Mouse (Mus musculus): ENCODE results near the gene Gm10912.
"Not testable (repeated sequence)": the region's sequence is repeated elsewhere in the genome, so short reads cannot be mapped to it uniquely, and the experiment has no call there.

Gene Gm10912

DNA sequence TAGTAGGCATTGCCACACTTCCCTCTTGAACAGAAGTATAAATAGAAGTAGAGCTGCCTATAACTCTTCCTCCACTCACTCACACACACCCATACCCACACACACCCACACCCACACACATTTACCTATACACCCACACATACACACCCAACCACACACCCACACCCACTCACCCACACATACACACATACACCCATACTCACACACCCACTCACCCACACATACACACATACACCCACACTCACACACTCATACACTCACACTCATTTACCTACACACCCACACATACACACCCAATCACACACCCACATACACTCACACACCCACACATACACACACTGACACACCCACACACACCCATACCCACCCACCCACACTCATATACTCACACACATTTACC lies 16.8 kb downstream of the Gm10912 start:
- Histone ChIP-seq H3K4me1 (replicated peaks; ENCODE audit: low read depth, low read length) (no peaks in the 10 kb centered on the region), H3K27me3 (ENCODE audit: insufficient read depth, low read length) (no peaks in the 10 kb centered on the region), H3K4me3 (replicated peaks; ENCODE audit: low read length) (no peak overlapping the region), H3K9me3 (ENCODE audit: low read length) (no peaks in the 10 kb centered on the region), H3K36me3 (ENCODE audit: insufficient read depth, low read length) (no peaks in the 10 kb centered on the region)
- TF ChIP-seq NANOG (IDR thresholded peaks at IDR 0.05; ENCODE audit: borderline replicate concordance, low read length), result no peak
- TF ChIP-seq POU5F1 (IDR thresholded peaks at IDR 0.05; ENCODE audit: borderline replicate concordance, low read length), result no peak
- no peak for TF ChIP-seq CTCF (conservative IDR thresholded peaks at IDR 0.05; ENCODE audit: low read length)

GRCm38 (mm10) chr2:104084027-104084426 lies 18.4 kb downstream of the Gm10912 start:
- H3K36me3 ChIP-seq (ENCODE audit: insufficient read depth, low read length); H3K4me1 ChIP-seq (replicated peaks; ENCODE audit: low read depth, low read length); H3K9me3 ChIP-seq (ENCODE audit: low read length); H3K27me3 ChIP-seq (ENCODE audit: insufficient read depth, low read length); H3K4me3 ChIP-seq (replicated peaks; ENCODE audit: low read length): not testable (repeated sequence)

GRCm38 (mm10) chr2:104087562-104087961 lies 21.9 kb downstream of the Gm10912 start:
- not testable (repeated sequence) for H3K27me3 ChIP-seq (ENCODE audit: insufficient read depth, low read length); H3K4me1 ChIP-seq (replicated peaks; ENCODE audit: low read depth, low read length); H3K36me3 ChIP-seq (ENCODE audit: insufficient read depth, low read length); H3K4me3 ChIP-seq (replicated peaks; ENCODE audit: low read length)
- peaks cover 16% of the 10 kb centered on the region for H3K9me3 ChIP-seq (ENCODE audit: low read length)

- H3K27me3 ChIP-seq (ENCODE audit: insufficient read depth, low read length), result no peaks in the 10 kb centered on the region
- TF ChIP-seq NANOG (IDR thresholded peaks at IDR 0.05; ENCODE audit: borderline replicate concordance, low read length), result no peak
- TF ChIP-seq CTCF (conservative IDR thresholded peaks at IDR 0.05; ENCODE audit: low read length), result no peak
- TF ChIP-seq POU5F1 (IDR thresholded peaks at IDR 0.05; ENCODE audit: borderline replicate concordance, low read length), result no peak
- peaks cover 25% of the 10 kb centered on the region for H3K9me3 ChIP-seq (ENCODE audit: low read length)
- H3K4me3 ChIP-seq (replicated peaks; ENCODE audit: low read length), result no peak overlapping the region
- peaks cover 12% of the 10 kb centered on the region for H3K4me1 ChIP-seq (replicated peaks; ENCODE audit: low read depth, low read length)
- peaks cover 8% of the 10 kb centered on the region; the same call in 1 of the 2 replicates for H3K36me3 ChIP-seq (ENCODE audit: insufficient read depth, low read length)
These were observed 27.7 kb downstream of the Gm10912 start for GRCm38 (mm10) chr2:104093305-104093704.

GRCm38 (mm10) chr2:104095741-104096213 lies 30.2 kb downstream of the Gm10912 start, which contains the start of gene Cd59a:
Gene Cd59a, plus strand, starts transcription at chr2:104095801.
- Histone ChIP-seq H3K4me1 (replicated peaks; ENCODE audit: low read depth, low read length) (peaks cover 32% of the 10 kb centered on the region), H3K27me3 (ENCODE audit: insufficient read depth, low read length) (no peaks in the 10 kb centered on the region), H3K36me3 (ENCODE audit: insufficient read depth, low read length) (peaks cover 8% of the 10 kb centered on the region; the same call in 1 of the 2 replicates), H3K9me3 (ENCODE audit: low read length) (peaks cover 19% of the 10 kb centered on the region), H3K4me3 (replicated peaks; ENCODE audit: low read length) (peak within 1 kb of the TSS; percentile 74)
- no peak for TF ChIP-seq CTCF (conservative IDR thresholded peaks at IDR 0.05; ENCODE audit: low read length)
- no peak for TF ChIP-seq POU5F1 (IDR thresholded peaks at IDR 0.05; ENCODE audit: borderline replicate concordance, low read length)
- no peak for TF ChIP-seq NANOG (IDR thresholded peaks at IDR 0.05; ENCODE audit: borderline replicate concordance, low read length)

- no peak for TF ChIP-seq NANOG (IDR thresholded peaks at IDR 0.05; ENCODE audit: borderline replicate concordance, low read length)
- TF ChIP-seq CTCF (conservative IDR thresholded peaks at IDR 0.05; ENCODE audit: low read length), result no peak
- TF ChIP-seq POU5F1 (IDR thresholded peaks at IDR 0.05; ENCODE audit: borderline replicate concordance, low read length), result no peak
- Histone ChIP-seq H3K9me3 (ENCODE audit: low read length) (peaks cover 19% of the 10 kb centered on the region), H3K27me3 (ENCODE audit: insufficient read depth, low read length) (no peaks in the 10 kb centered on the region), H3K4me1 (replicated peaks; ENCODE audit: low read depth, low read length) (peaks cover 32% of the 10 kb centered on the region), H3K4me3 (replicated peaks; ENCODE audit: low read length) (peak overlapping the region; percentile 74), H3K36me3 (ENCODE audit: insufficient read depth, low read length) (peaks cover 8% of the 10 kb centered on the region; the same call in 1 of the 2 replicates)
These were observed 30.6 kb downstream of the Gm10912 start for GRCm38 (mm10) chr2:104096256-104096655.

DNA sequence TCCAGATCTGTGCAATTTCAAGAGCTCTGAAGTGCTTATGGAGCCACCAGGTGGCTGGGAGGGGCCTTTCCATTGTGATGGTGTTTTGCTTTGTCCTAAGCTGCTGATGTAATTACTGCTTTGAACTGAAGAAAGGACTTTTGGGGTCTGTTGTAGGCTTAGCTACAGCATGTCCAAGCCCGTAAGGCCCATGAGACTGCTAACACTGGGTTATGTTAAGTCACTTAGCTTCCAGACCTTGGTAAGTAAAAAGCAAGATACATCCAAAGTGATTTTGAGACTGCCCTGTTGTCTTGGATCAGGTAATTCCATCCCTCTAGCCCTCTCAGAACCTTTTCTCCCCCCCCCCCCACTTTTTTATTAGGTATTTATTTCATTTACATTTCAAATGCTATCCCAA lies 31.2 kb downstream of the Gm10912 start:
- not testable (repeated sequence) for H3K36me3 ChIP-seq (ENCODE audit: insufficient read depth, low read length); H3K27me3 ChIP-seq (ENCODE audit: insufficient read depth, low read length); H3K4me3 ChIP-seq (replicated peaks; ENCODE audit: low read length)
- H3K4me1 ChIP-seq (replicated peaks; ENCODE audit: low read depth, low read length), result peaks cover 32% of the 10 kb centered on the region
- peaks cover 16% of the 10 kb centered on the region for H3K9me3 ChIP-seq (ENCODE audit: low read length)

GRCm38 (mm10) chr2:104097396-104097795 lies 31.8 kb downstream of the Gm10912 start:
- H3K9me3 ChIP-seq (ENCODE audit: low read length), result peaks cover 10% of the 10 kb centered on the region
- peaks cover 32% of the 10 kb centered on the region for H3K4me1 ChIP-seq (replicated peaks; ENCODE audit: low read depth, low read length)
- not testable (repeated sequence) for H3K4me3 ChIP-seq (replicated peaks; ENCODE audit: low read length); H3K36me3 ChIP-seq (ENCODE audit: insufficient read depth, low read length); H3K27me3 ChIP-seq (ENCODE audit: insufficient read depth, low read length)

- no peaks in the 10 kb centered on the region for H3K36me3 ChIP-seq (ENCODE audit: insufficient read depth, low read length)
- peaks cover 32% of the 10 kb centered on the region for H3K4me1 ChIP-seq (replicated peaks; ENCODE audit: low read depth, low read length)
- no peak overlapping the region for H3K4me3 ChIP-seq (replicated peaks; ENCODE audit: low read length)
- H3K9me3 ChIP-seq (ENCODE audit: low read length), result no peaks in the 10 kb centered on the region
- H3K27me3 ChIP-seq (ENCODE audit: insufficient read depth, low read length), result no peaks in the 10 kb centered on the region
- TF ChIP-seq NANOG (IDR thresholded peaks at IDR 0.05; ENCODE audit: borderline replicate concordance, low read length) (peak; percentile 90), POU5F1 (IDR thresholded peaks at IDR 0.05; ENCODE audit: borderline replicate concordance, low read length) (no peak)
These were observed 33.1 kb downstream of the Gm10912 start for GRCm38 (mm10) chr2:104098529-104099230.

Data from E14TG2a.4 (cell line).